In genomic region chr14:121261229-121261879, GRCm38 (mm10) we compare ENCODE assay signal across 21 mouse cellular contexts.
A peak's percentile ranks its signal among the peaks of the same experiment; 100 is the strongest.
DNase-seq lines count a peak whose midpoint lies in the region; ATAC-seq and TF ChIP-seq lines count a peak whose summit lies in the region.
"Had no signal": no experiment of that assay in that cellular context is flagged by ENCODE, and none has a peak within 500 bp of the region (broad histone marks: within the 10 kb centered on the region; RNA-seq: fewer than 3 reads in every experiment).

No protein-coding gene starts in this region.

- ATAC-seq in forebrain, embryonic 15.5 days (replicated peaks), result no peak
- ATAC-seq: midbrain, embryonic 15.5 days; Patski had no signal

- DNase-seq in gastrocnemius, adult 2 months, result no peak
- DNase-seq in gastrocnemius, postnatal 25 days, result no peak
- peak; percentile 27 for DNase-seq in thymus, postnatal 25 days
- DNase-seq in thymus, postnatal 4 days, result no peak
- DNase-seq in fibroblast of lung, adult 2 months (ENCODE audit: low read depth), result peak; percentile 40
- DNase-seq in cerebellum, adult 2 months, result no peak
- no peak for DNase-seq in kidney, postnatal 25 days
- DNase-seq: adrenal gland, postnatal 36 days; cerebellum, adult 9-10 months; gastrocnemius, postnatal 10 days; heart, adult 2 months; kidney, postnatal 10 days; layer of hippocampus, adult 9-11 months; lung, postnatal 10 days had no signal

- TF ChIP-seq POLR2A in cerebellum, adult 2 months (IDR thresholded peaks at IDR 0.05; ENCODE audit: borderline replicate concordance, insufficient read depth, low read length), result no peak

- H3K4me1 ChIP-seq in cerebellum, adult 2 months (ENCODE audit: control insufficient read depth, insufficient read depth, low read length), result peaks cover 6% of the 10 kb centered on the region; the same call in 1 of the 2 replicates
- 0 out of 2 replicates have a peak, but pooled peaks cover 5% of the 10 kb centered on the region for H3K4me1 ChIP-seq in forebrain, embryonic 15.5 days
- H3K4me1 ChIP-seq: midbrain, embryonic 15.5 days had no signal

- TF ChIP-seq CTCF in gastrocnemius, adult 2 months (IDR thresholded peaks at IDR 0.05), result no peak
- TF ChIP-seq CTCF in cerebellum, adult 2 months (IDR thresholded peaks at IDR 0.05; ENCODE audit: borderline replicate concordance, insufficient read depth, low read depth, low read length), result no peak

- H3K4me2 ChIP-seq in forebrain, embryonic 15.5 days (replicated peaks), result no peak overlapping the region
- H3K4me2 ChIP-seq: heart, embryonic 15.5 days; intestine, embryonic 15.5 days; limb, embryonic 15.5 days; midbrain, embryonic 15.5 days had no signal

- H3K27me3 ChIP-seq in cerebellum, adult 2 months (ENCODE audit: control insufficient read depth, insufficient read depth, low read length), result no peaks in the 10 kb centered on the region
- H3K27me3 ChIP-seq in forebrain, embryonic 15.5 days, result no peaks in the 10 kb centered on the region
- H3K27me3 ChIP-seq: heart, embryonic 15.5 days; intestine, embryonic 15.5 days; limb, embryonic 15.5 days; midbrain, embryonic 15.5 days; Patski had no signal

- 61% methylated on average over 5 of the region's 5 CpGs for WGBS in cerebellum, adult 2 months
- WGBS in forebrain, embryonic 15.5 days, result 82% methylated on average over 5 of the region's 5 CpGs

- peak overlapping the region; percentile 16; the same call in 1 of the 2 replicates for H3K27ac ChIP-seq in gastrocnemius, adult 2 months
- no peak overlapping the region for H3K27ac ChIP-seq in cerebellum, adult 2 months (ENCODE audit: insufficient read depth, low read length)
- no peak overlapping the region for H3K27ac ChIP-seq in forebrain, embryonic 15.5 days (replicated peaks)
- H3K27ac ChIP-seq: heart, adult 2 months; intestine, embryonic 15.5 days; limb, embryonic 15.5 days; midbrain, embryonic 15.5 days had no signal

- no peaks in the 10 kb centered on the region for H3K9me3 ChIP-seq in forebrain, embryonic 15.5 days
- H3K9me3 ChIP-seq: heart, embryonic 15.5 days; intestine, embryonic 15.5 days; limb, embryonic 15.5 days; megakaryocyte, embryonic 14.5 days; midbrain, embryonic 15.5 days had no signal

- no peak overlapping the region for H3K4me3 ChIP-seq in gastrocnemius, adult 2 months
- H3K4me3 ChIP-seq in cerebellum, adult 2 months (replicated peaks; ENCODE audit: insufficient read depth, low read depth, low read length), result no peak overlapping the region
- no peak overlapping the region for H3K4me3 ChIP-seq in forebrain, embryonic 15.5 days
- H3K4me3 ChIP-seq: heart, adult 2 months; heart, embryonic 15.5 days; intestine, embryonic 15.5 days; limb, embryonic 15.5 days; megakaryocyte, embryonic 14.5 days; midbrain, embryonic 15.5 days had no signal

- H3K9ac ChIP-seq in forebrain, embryonic 15.5 days (replicated peaks), result no peak overlapping the region
- H3K9ac ChIP-seq: heart, embryonic 15.5 days; intestine, embryonic 15.5 days; limb, embryonic 15.5 days; midbrain, embryonic 15.5 days had no signal

- H3K36me3 ChIP-seq in forebrain, embryonic 15.5 days, result peaks cover 3% of the 10 kb centered on the region; the same call in 1 of the 2 replicates
- H3K36me3 ChIP-seq: heart, embryonic 15.5 days; intestine, embryonic 15.5 days; midbrain, embryonic 15.5 days had no signal

- intact Hi-C loops in gastrocnemius, adult 2 months (cut with DNase I), result loop anchor here (5.0 kb wide), 1 partner anchor 191 kb away; no protein-coding TSS in a partner anchor

Comparison
In these comparisons a context has a peak if more than half of its experiments do, and no peak if none do; other contexts are left out.
1. DNase-seq: peak in thymus, postnatal 25 days (single experiment) and fibroblast of lung, adult 2 months (single experiment); none in gastrocnemius, adult 2 months (single experiment), gastrocnemius, postnatal 25 days (single experiment), thymus, postnatal 4 days (single experiment), cerebellum, adult 2 months (0 of 2) and kidney, postnatal 25 days (0 of 2).